Mouse (Mus musculus): ENCODE results near the gene Atp6v0b.

Gene Atp6v0b

DNA sequence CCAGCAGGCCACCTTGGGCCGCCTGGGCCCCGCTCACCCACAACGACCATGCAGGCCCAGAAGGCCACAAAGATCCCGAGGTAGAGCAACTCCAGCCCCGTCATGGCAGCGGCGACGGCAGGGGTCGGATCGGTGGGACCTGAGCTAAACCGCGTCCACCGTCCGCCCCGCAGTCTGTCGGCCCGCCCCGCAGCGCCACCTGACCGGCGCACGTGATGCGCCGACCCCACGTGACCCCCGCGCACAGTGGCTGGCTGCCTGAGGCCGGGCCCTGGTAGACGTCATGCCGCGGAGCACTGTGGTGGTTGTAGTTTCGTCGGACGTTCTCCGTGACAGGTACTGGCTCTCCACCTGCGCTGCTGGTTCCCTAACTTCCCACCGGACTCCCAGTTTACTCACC is at the start of gene Atp6v0b:
Atp6v0b (minus strand) TSS at position 201 of the 400 bp plus-strand sequence.
- DNase-seq (ENCODE audit: low spot score): peak; percentile 93

DNA sequence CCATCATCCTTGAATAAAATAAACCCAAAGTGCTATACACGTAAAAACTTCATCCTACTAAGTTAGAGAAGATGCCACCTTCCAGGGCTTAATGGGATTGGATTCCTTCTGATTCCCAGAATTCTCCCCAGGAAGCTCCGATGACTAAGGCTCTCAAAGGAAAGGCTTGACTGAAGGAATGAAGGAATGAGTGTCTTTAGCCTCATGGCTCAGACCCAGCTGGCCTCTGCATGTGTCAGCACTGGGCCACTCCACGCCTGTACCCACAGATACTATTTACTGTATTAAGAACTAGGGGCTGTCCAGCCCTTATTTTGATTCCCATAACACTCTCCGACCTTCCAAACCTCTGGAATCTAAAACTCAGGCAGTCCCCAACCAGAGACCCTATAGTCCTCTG is 46.9 kb upstream of the Atp6v0b start:
- no peak for DNase-seq (ENCODE audit: low spot score)

DNA sequence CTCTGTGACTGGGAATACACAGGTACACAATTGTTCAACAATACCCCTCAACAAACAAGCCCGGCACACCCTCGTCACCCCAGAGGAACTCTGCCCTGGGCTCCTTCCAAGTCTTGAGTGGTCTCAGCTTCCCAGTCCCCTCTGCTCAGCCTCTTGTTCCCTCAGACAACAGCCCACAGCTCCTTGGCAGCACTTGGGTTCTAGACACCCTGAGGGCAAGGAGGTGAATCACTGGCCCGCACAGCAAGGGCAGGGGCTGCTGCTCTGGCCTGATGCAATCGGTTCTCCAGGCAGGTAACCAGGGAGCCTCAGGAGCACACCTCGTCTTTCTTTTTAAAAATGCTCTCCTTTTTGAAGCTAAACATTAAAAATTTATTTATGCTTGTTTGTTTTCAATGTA is 46.1 kb upstream of the Atp6v0b start:
- no peak for DNase-seq (ENCODE audit: low spot score)

DNA sequence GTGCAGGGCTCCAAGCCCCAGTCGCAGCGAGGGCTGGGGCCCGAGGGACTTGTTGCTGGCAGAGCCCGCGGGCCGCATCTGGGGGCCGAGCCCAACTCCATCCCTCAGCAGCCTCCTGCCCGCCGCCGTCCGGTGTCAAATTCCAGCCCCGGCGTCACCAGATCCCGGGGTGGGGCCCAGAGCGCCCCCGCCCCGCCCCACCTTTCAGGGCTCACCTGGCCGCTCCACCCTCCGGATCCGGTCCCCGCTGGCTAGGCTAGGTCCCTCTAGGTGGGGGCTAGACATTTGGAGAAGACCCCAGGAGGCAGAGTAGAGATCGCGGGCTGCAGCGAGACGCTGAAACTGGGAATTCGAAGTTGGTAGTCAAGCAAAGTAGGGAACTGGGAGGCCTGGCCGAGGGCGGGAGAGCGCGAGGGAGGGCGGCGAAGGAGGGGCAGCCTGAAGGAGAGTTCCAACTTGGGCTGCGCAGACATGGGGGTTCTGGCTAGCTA is 42.3 kb upstream of the Atp6v0b start, which contains the start of gene Artn:
Artn (minus strand) TSS at position 373 of the 491 bp plus-strand sequence.
- peak; percentile 61 for DNase-seq (ENCODE audit: low spot score)

DNA sequence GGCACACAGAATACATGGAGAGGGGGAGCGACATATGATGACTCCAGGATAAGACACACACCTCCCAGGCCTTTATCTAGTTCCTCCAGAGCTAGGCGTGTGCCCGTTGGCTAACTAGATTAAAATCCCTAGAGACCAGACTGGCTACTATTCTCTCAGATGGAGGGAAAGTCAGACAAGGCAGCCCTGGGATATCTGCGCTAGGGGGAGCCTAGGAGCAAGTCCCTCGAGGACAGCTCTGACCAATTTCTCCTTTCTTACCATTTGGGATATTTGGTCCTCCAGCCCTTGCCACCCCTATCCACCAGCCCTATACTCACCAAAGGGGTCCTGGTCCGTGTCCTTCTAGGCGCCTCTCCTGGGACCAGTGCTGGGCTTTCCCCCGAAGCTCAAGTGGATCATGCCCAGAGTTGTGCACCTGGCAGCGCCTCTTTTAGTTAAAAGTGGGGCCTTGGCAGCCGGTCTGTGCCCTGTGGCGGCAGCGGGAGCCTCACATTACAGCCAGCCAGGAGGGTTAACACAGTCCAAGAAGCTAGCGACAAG is 41.6 kb upstream of the Atp6v0b start:
- peak; percentile 51 for DNase-seq (ENCODE audit: low spot score)

DNA sequence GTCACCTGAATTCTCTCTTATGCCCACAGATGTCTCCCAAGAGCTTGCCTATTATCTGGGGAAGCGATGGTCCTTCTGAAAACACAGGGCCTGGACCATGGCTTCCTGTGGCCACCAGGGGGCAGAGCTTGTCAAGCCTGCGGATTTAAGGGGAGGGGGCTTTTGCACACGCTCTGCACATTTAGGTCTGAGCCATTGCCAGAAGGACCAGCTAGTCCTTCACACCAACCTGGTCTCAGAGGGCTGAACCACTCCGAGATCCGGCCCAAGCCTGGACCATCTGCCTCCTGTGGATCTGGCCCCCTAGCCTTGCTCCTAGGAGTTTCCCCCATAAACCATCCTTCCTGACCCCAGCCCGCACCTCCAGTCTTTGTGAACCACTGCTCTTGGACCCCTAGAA is 41.1 kb upstream of the Atp6v0b start:
- peak; percentile 28 for DNase-seq (ENCODE audit: low spot score)

DNA sequence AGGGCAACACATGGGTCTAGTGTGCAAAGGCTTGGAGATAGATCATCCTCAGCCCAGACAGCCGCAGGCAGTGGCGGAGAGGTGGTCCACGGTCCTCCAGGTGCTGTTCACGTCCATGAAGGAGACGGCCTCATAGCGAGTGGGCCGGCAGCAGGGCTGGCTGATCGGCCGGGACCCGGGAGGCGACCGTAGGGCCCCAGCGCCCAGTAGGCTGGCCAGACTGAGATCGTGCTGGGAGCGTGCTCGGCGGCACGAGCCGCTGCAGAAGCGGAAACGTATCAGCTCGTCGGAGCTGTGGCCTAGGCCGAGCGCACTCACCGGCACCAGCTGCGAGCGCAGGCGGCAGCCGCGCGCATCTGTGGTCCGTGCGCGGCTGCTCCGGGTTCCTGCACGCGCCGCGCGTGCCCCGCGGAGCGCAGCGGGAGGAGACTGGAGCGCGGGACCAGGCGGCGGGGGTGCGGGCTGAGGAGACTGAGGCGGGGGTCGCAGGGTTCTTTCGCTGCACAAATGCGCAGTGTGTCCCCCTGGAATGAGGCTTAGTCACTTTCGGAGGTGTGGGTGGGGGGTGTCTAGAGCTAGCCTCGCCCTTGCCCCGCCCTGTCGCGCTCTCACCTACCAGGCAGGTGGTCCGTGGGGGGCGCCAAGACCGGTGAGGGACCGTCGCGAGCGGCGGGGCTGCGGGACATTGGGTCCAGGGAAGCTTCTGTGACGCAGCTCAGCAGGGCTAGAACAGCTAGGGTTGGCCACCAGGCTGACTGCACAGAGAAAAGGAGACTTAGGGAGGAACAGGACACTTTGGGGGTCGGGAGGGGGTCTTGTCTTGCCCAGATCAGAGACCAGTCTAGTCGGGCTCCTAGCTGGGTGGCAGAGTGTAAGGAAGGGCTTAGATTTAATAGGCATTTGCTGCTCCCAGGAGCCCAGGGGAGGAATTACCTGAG is 39.7 kb upstream of the Atp6v0b start:
- peak; percentile 20 for DNase-seq (ENCODE audit: low spot score)

DNA sequence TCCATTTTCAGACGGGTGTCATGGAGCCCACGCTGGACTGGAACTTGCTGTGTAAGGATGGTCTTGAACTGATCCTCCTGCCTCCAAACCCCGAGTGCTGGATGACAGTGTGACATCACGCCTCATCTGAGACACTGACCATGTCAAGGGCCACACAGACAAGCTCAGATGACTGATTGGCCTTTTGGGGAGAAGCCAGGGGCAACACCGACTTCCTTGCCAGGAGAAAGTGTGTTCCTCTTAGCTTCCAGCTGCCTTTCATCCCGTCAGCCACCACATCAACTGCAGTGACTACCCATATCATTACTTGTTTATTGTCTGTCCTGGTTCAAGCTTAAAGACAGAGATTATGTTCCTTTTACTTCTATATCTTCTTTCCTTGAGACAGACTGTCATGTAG is 37.8 kb upstream of the Atp6v0b start:
- DNase-seq (ENCODE audit: low spot score): no peak

DNA sequence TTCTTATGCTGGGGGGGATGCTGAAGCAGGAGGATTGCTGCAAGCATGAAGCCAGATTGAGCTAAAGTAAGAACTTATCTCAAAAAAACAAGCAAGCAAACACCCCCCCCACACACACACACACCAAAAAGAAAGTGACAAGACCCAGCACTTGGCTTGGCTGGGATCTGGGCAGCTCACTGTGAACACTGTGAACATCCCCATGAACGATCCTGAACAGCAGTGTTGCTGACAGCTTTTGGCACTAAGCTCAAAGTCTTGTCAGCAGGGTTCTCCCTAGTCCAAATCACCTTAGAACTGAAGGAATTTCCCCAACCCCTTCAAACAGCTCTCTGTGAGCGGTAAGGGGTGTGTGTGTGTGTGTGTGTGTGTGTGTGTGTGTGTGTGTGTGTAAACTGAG is 36.3 kb upstream of the Atp6v0b start:
- no peak for DNase-seq (ENCODE audit: low spot score)

DNA sequence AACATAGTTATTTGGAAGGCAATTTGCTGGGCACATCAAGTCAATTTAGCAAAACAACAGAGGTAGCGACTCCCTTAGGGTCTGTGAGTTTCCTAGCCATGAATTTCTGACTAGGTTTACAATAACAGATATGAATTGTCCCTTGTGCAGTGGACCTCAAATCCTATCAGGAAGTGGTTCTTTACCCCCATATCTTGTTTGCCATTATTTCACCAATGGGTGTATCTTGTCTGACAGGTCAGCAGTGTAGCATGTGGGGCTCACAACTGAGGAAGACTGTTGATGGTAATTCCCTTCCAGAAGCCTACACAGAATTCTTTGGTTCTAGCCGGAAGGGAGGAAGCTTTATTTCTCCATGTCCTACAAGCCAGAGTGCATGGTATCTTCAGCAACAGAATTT is 34.2 kb upstream of the Atp6v0b start:
- DNase-seq (ENCODE audit: low spot score): no peak

DNA sequence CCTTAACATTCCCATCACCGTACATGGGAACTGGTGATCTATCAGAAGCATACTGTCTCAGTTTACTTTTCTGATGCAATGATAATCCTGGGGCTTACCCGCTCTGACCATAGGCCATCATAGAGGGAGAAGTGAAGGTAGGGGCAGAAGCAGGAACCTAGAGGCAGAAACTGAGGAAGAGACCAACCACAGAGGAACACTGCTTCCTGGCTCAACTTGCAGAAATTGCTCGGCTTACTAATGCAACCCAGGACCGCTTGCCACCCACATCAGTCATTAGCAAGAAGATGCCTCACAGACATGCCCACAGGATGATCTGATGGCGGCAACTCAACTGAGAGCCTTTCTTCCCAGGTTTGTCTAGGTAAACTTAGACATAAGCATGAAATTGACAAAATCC is 31.6 kb upstream of the Atp6v0b start:
- DNase-seq (ENCODE audit: low spot score): no peak

DNA sequence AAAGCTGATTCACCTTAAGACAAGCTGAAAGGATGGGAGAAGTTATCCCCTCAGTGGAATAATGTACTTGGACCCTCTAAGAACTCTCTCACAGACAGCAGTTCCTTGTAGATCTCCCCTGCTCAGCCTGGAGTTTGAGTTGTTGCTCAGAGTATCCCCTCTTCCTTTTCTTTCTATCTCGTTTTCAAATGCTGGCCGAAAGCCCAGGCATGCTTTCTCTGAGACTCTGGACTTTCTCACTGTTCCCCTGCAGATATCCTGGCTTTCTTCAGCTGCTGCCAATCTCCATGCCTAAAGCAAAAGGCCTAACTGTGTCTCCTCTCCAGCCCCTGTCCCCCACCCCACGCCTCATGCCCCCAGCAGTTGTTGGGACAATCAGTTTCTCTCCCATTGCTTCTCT is 31.1 kb upstream of the Atp6v0b start:
- no peak for DNase-seq (ENCODE audit: low spot score)

DNA sequence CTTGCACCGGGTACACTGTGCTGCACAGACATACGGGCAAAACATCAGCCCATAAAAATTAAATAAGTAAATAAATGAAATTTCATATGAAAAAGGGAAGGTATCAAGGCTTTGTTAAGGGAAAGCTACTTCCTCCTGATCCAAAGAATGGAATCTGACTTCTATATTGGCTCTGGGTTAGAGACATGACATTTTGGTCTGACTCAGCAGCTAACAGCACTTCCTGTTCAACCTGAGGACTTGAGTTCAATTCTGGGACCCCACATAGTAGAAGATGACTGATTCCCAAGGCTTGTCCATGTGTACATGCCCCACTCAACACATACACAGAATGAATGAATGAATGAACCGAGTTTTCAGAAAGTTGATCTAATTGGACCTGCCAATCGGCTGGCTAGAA is 30.7 kb upstream of the Atp6v0b start:
- DNase-seq (ENCODE audit: low spot score): no peak

DNA sequence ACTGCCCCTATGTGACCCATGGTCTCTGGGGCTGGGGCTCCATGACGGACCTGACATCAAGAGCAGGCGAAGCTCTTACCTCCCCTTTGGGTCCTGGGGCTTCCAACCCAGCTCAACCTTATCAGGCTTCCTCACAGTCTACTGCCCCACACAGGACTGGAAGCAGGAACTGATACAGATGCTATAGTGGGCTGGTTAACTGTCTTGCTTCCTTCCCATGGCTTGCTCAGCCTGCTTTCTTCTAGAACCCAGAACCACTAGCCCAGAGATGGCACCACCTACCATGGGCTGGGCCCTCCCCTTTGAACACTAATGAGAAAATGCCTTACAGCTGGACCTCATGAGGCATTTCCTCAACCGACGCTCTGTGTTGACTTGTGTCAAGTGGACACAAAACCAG is 30.3 kb upstream of the Atp6v0b start:
- no peak for DNase-seq (ENCODE audit: low spot score)

DNA sequence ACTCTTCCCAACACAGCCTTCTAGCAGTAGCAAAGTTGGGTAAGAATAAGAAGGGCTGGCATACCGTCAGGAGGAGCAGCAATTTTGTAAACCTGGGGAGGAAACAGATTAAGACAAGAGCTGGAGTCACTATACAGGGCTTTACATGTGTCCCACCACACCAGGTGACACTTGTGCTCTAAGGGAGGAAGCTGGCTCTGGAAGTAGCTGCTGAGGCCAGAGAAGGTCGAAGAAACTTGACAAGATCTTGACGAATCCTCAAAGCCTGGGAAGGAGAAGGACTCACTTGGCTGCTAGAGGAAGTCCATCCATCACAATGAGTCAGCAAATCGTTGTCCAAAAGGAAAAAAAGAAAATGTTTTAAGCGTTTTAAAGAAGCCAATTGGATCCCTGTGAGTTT is 29.3 kb upstream of the Atp6v0b start:
- no peak for DNase-seq (ENCODE audit: low spot score)

DNA sequence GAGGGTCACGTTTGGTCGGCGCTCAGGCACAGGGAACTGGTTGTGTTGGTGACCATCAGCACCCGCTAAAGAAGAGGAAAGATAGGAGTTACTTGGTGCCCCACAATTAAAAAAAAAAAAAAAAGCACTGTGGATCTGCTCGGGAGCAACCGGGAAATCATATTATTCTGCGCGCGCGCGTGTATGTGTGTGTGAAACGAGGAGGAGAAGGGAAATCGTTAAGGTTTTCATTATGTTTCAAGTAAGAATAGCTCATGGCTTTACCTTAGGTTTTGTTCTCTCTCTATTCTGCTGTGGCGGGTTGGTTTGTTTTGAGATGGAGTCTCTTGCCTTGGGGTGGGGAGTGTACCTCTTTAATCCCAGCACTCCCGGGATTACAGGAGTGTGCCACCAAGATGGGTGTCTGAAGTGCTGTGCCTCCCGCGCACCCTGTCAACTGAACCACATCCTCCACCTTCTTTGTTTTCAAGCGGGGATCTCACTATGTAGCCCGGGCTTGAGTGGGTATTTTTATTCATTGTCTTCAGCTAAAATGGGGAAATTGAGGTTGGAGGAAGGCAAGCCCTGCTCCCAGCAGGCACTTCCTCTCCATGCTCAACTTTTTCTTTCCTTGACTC is 28.5 kb upstream of the Atp6v0b start:
- no peak for DNase-seq (ENCODE audit: low spot score)

DNA sequence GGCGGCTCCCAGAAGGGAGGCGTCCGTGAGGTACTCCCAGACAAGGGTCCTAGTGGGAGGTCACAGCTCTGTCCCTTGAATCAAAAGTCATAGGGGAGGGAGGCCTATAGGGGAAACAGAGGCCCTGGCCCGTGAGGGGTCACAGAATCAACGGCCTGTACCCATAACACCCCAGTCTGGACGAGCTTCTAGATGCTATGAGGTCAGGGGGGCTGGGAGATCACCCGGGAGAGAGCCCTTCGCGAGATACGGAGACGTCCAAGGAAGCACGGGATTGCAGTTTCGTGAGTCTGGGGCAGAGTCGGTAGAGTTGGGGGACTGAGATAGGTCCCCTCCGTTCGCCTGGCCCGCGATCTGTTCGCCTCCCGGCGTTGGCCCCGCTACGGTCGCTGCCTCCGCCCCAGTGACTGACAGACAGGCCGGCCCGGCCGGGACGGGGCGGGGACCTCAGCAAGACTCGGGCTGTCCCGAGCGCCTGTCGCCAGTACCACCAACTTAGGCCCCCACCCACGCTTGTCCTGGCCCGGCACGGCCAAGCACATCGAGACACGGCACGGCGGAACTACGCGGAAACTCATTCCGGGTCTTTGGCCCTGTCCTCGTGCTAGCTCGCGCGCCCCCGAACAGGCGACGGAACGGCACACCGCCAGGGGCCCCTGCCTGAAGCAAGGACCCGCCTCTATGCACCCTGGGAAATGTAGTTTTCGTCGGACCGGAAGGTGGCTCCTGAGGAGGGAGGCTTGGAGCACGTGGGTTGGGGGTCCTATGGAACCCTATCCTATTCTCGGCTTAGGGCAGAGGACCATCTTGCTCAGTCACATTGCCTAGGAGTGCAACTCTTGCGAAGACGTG is 27.7 kb upstream of the Atp6v0b start, which contains the start of gene Ipo13:
Ipo13 (minus strand) TSS at position 409 of the 852 bp plus-strand sequence.
- DNase-seq (ENCODE audit: low spot score): peak; percentile 97

DNA sequence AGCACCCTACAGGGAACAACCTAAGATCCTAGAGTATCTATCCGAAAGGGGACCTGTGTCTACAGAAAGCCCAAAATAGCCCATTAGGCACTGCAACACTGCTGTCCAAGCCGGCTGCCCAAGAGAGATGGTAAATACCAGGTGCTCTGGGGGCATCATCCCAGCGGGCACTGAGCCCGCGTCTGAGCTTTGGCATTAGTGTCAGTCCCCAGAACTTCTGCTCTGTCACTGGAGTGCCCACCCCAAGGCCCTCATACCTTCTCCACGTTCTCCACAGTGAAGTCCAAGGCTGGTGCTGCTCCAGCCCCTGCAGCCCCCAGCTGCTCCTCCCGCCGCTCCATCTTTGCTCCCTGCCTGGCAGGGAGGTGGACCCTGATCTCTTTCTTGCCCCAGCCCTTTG is 26.9 kb upstream of the Atp6v0b start:
- no peak for DNase-seq (ENCODE audit: low spot score)

DNA sequence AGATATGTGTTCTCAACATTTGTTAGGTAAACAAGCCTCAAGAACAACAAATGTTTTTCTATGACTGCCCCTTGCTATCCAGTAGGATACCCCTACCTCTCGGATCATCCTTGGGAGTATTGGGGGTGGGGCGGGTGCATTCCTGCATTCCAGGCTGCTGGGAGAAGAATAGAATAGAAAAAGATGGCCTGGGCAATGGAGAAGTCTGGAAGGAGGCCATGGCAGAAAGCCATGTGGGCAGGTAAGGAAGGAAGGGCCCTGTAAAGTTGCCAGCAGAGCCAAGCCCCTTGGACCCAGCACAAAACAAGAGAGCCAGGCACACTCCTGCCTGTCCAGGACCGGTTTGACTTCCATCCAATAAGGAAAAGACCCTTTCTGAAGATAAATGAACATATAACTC is 26.3 kb upstream of the Atp6v0b start:
- DNase-seq (ENCODE audit: low spot score): no peak

DNA sequence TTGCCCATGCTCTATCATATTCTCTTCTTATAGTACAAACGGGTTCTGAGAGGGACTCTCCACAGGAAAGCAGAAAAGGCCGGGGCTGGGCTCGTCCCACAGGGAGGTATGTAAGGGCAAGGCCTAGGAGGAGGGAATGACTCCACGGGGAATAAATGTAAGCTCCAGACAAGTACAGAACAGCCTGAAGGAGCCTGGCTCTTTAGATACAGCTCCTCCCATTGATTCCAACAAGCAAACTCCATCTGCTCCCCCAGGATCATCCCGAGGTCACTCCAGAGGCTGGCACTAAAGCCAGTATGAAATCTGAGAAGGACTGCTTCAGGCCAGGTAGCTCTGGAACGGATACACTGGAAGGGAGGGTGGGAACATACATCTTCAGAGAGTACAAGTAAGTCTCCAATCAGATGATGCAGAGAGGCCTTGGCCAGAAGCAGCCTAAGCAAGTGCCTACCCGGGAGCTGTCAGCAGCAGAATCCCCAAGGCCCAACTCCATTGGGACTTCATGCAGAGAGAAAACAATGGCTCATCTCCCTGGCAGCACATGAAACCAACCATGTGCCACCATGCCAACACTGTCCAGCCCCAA is 25.6 kb upstream of the Atp6v0b start:
- DNase-seq (ENCODE audit: low spot score): no peak

DNA sequence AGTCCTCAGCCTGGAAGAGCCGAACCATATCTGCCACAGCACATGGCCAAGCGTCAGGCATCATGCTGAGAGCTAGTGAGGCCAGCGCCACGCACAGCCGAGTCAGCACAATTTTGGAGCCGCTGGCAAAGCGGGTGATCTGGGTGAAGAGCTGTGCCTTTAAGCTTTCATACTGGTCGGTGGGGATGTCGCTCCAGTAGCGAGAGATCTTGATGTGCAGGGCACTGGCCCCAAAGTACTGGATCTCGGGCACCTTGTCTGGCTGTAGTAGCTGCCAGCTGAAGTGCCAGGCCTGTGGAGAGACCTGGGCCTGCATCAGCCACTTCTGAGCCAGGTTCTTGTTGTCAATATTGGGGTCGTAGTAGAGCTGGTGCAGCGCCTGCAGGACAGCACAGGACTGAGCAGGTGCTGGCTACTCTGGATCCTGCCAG is 25.0 kb upstream of the Atp6v0b start:
- no peak for DNase-seq (ENCODE audit: low spot score)

All from yolk sac, embryonic 10.5 days (tissue).